Mouse (Mus musculus) lung, adult 2 months (tissue): ENCODE measurements around the gene Padi1.

ENCODE experiments used
- CTCF ChIP-seq: fragments of 200-500 bp; IDR thresholded peaks from 2 replicates; pipeline ENCODE4 v1.5.1; 2011; ENCODE audit warnings: mild to moderate bottlenecking, low read length, control low read depth; ENCODE audit not compliant: insufficient read depth
- POLR2A ChIP-seq: fragments of 200-500 bp; IDR thresholded peaks from 2 replicates; pipeline ENCODE4 v1.6.1; 2011; ENCODE audit warnings: low read depth, mild to moderate bottlenecking, control low read depth, low read length, borderline replicate concordance; ENCODE audit errors: extremely low read depth

GRCm38 (mm10) chr4:140785217-140785616 is 60.4 kb downstream of the Padi1 start:
- TF ChIP-seq CTCF, result no peak
- no peak for TF ChIP-seq POLR2A
